Mouse (Mus musculus): Measurements from ENCODE around the gene Rnf167. TPM values are rescaled to one million over a fixed set of nuclear protein-coding genes. Genes with fewer than 3 reads are reported as not detected.

Gene Rnf167
- total RNA-seq, 2 experiments from 2014 or later = 217 to 222 TPM

DNA sequence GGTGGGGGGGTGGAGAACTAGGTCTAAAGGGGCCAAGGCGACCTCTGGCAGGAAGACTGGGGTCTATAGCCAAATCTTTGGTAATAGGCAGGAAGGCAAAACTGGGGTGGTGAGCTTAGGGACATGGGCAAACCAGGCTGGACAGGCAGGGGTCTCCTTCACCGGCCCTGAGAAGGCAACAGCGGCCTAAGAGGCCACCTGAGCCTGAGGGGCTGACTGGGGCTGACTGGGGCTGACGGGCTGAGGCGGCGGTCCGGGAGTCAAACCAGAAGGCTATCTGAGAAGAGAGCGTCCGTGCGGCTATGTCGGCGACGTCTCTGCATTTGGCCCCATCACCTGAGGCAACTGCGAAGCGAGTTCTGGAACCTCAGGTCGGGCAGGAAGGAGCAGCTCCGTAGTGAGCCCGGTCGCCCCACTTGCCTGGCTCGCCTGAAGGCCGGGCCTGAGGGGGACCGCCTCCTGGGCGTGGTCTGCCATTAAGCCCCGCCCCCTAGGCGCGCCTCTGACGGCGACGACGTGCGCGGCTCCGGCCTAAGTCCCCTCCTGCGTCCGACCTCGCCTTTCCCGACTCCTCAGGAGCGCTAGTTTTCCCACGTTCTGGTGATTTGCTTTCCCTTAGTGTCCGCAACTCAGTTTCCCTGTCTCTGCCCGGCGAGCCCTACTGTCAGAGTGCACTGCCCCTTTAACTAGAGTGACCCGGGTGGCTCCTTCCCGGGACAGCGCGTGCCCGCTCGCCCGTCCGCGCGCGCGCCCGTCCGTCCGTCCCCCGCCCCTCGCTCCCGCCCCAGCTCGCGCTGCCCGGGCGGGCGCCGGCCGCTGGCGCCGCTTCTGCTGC is 52.9 kb downstream of the Rnf167 start, which contains the start of the genes Inca1 and Kif1c:
TSS of gene Inca1 (minus strand) at position 434 of the 835 bp plus-strand sequence.
TSS of gene Kif1c (plus strand) at position 827 of the 835 bp plus-strand sequence.
- ATAC-seq (replicated peaks; ENCODE audit: low FRiP score, poor library complexity, severe bottlenecking) = peak; percentile 96

DNA sequence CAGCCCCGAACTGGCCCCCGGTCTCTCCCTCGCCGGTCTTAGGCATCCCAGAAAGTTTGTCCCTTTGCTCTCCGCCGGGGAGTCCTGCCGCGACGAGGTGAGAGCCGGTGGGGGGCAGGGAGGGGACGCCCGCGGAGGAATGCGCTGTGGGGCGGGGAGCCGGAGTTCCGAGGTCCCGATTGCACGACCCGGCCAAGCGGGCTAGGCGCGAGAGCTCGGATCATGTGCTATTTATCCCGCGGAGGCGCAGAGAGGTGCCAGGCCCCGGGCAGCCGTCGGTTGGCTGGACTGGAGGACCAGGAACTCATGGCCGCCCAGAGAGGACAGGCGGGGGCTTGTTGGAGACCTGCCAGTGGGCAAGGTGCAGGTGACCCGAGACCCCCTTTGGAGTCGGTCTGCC is 53.6 kb downstream of the Rnf167 start:
- peak; percentile 24 for ATAC-seq (replicated peaks; ENCODE audit: low FRiP score, poor library complexity, severe bottlenecking)

Other genes starting within 250 kb of the Rnf167 start
- 1.7 and 9.4 TPM in 2 replicates for gene Pelp1, start 237.2 kb upstream of the Rnf167 start, total RNA-seq (2015; ENCODE audit: low replicate concordance)
- 1.1 and 3.6 TPM in 2 replicates for gene Pelp1, start 237.2 kb upstream of the Rnf167 start, total RNA-seq (2017; ENCODE audit: low replicate concordance)
- 37.4 and 64.9 TPM in 2 replicates for gene Arrb2, start 214.6 kb upstream of the Rnf167 start, total RNA-seq (2015; ENCODE audit: low replicate concordance)
- gene Arrb2, start 214.6 kb upstream of the Rnf167 start, total RNA-seq (2017; ENCODE audit: low replicate concordance) = 37.1 and 38.1 TPM in 2 replicates
- 11.5 and 20.5 TPM in 2 replicates for gene Med11, start 195.3 kb upstream of the Rnf167 start, total RNA-seq (2015; ENCODE audit: low replicate concordance)
- gene Med11, start 195.3 kb upstream of the Rnf167 start, total RNA-seq (2017; ENCODE audit: low replicate concordance) = 5.4 and 6.2 TPM in 2 replicates
- not detected in 2 replicates for gene Zmynd15, start 187.8 kb upstream of the Rnf167 start, total RNA-seq (2015; ENCODE audit: low replicate concordance)
- gene Zmynd15, start 187.8 kb upstream of the Rnf167 start, total RNA-seq (2017; ENCODE audit: low replicate concordance) = not detected in 2 replicates
- gene Cxcl16, start 187.3 kb upstream of the Rnf167 start, total RNA-seq (2015; ENCODE audit: low replicate concordance) = not detected in 2 replicates
- gene Cxcl16, start 187.3 kb upstream of the Rnf167 start, total RNA-seq (2017; ENCODE audit: low replicate concordance) = not detected in 2 replicates
- not detected in 2 replicates for gene Tm4sf5, start 142.0 kb upstream of the Rnf167 start, total RNA-seq (2015; ENCODE audit: low replicate concordance)
- gene Tm4sf5, start 142.0 kb upstream of the Rnf167 start, total RNA-seq (2017; ENCODE audit: low replicate concordance) = not detected in 2 replicates
- gene Vmo1, start 132.6 kb upstream of the Rnf167 start, total RNA-seq (2015; ENCODE audit: low replicate concordance) = not detected in 2 replicates
- gene Vmo1, start 132.6 kb upstream of the Rnf167 start, total RNA-seq (2017; ENCODE audit: low replicate concordance) = not detected in 2 replicates
- not detected in 2 replicates for gene Gltpd2, start 128.0 kb upstream of the Rnf167 start, total RNA-seq (2015; ENCODE audit: low replicate concordance)
- gene Gltpd2, start 128.0 kb upstream of the Rnf167 start, total RNA-seq (2017; ENCODE audit: low replicate concordance) = not detected in 2 replicates
- 33.4 and 43.5 TPM in 2 replicates for gene Psmb6, start 121.9 kb upstream of the Rnf167 start, total RNA-seq (2015; ENCODE audit: low replicate concordance)
- 55.5 and 62.5 TPM in 2 replicates for gene Psmb6, start 121.9 kb upstream of the Rnf167 start, total RNA-seq (2017; ENCODE audit: low replicate concordance)
- gene Gm40193, start 114.3 kb upstream of the Rnf167 start, total RNA-seq (2015; ENCODE audit: low replicate concordance) = not detected in 2 replicates
- not detected in 2 replicates for gene Gm40193, start 114.3 kb upstream of the Rnf167 start, total RNA-seq (2017; ENCODE audit: low replicate concordance)
- 0.42 TPM in 1 of 2 replicates, not detected in the other for gene Pld2, start 107.2 kb upstream of the Rnf167 start, total RNA-seq (2015; ENCODE audit: low replicate concordance)
- not detected in 2 replicates for gene Pld2, start 107.2 kb upstream of the Rnf167 start, total RNA-seq (2017; ENCODE audit: low replicate concordance)
- 3.6 and 6.0 TPM in 2 replicates for gene Mink1, start 84.4 kb upstream of the Rnf167 start, total RNA-seq (2015; ENCODE audit: low replicate concordance)
- gene Mink1, start 84.4 kb upstream of the Rnf167 start, total RNA-seq (2017; ENCODE audit: low replicate concordance) = 0.98 and 1.3 TPM in 2 replicates
- gene 4930544D05Rik, start 31.4 kb upstream of the Rnf167 start, total RNA-seq (2015; ENCODE audit: low replicate concordance) = not detected in 2 replicates
- not detected in 2 replicates for gene 4930544D05Rik, start 31.4 kb upstream of the Rnf167 start, total RNA-seq (2017; ENCODE audit: low replicate concordance)
- not detected in 2 replicates for gene Chrne, start 28.0 kb upstream of the Rnf167 start, total RNA-seq (2015; ENCODE audit: low replicate concordance)
- not detected in 2 replicates for gene Chrne, start 28.0 kb upstream of the Rnf167 start, total RNA-seq (2017; ENCODE audit: low replicate concordance)
- 0.84 TPM in 1 of 2 replicates, not detected in the other for gene Gp1ba, start 8.1 kb upstream of the Rnf167 start, total RNA-seq (2015; ENCODE audit: low replicate concordance)
- 0.42 TPM in 1 of 2 replicates, not detected in the other for gene Gp1ba, start 8.1 kb upstream of the Rnf167 start, total RNA-seq (2017; ENCODE audit: low replicate concordance)
- gene Slc25a11, start 244 bp downstream of the Rnf167 start, total RNA-seq (2015; ENCODE audit: low replicate concordance) = 17.1 and 20.1 TPM in 2 replicates
- gene Slc25a11, start 244 bp downstream of the Rnf167 start, total RNA-seq (2017; ENCODE audit: low replicate concordance) = 16.2 and 16.6 TPM in 2 replicates
- gene Pfn1, start 7.4 kb downstream of the Rnf167 start, total RNA-seq (2015; ENCODE audit: low replicate concordance) = 414 and 492 TPM in 2 replicates
- 125 and 193 TPM in 2 replicates for gene Pfn1, start 7.4 kb downstream of the Rnf167 start, total RNA-seq (2017; ENCODE audit: low replicate concordance)
- gene Eno3, start 10.0 kb downstream of the Rnf167 start, total RNA-seq (2015; ENCODE audit: low replicate concordance) = 1.5 and 2.9 TPM in 2 replicates
- 3.3 and 6.0 TPM in 2 replicates for gene Eno3, start 10.0 kb downstream of the Rnf167 start, total RNA-seq (2017; ENCODE audit: low replicate concordance)
- 10.6 and 31.3 TPM in 2 replicates for gene Spag7, start 22.2 kb downstream of the Rnf167 start, total RNA-seq (2015; ENCODE audit: low replicate concordance)
- 21.4 and 25.6 TPM in 2 replicates for gene Spag7, start 22.2 kb downstream of the Rnf167 start, total RNA-seq (2017; ENCODE audit: low replicate concordance)
- gene Camta2, start 40.9 kb downstream of the Rnf167 start, total RNA-seq (2015; ENCODE audit: low replicate concordance) = 2.9 and 5.4 TPM in 2 replicates
- 0.77 and 1.5 TPM in 2 replicates for gene Camta2, start 40.9 kb downstream of the Rnf167 start, total RNA-seq (2017; ENCODE audit: low replicate concordance)
- not detected in 2 replicates for gene Inca1, start 52.9 kb downstream of the Rnf167 start, total RNA-seq (2015; ENCODE audit: low replicate concordance)
- gene Inca1, start 52.9 kb downstream of the Rnf167 start, total RNA-seq (2017; ENCODE audit: low replicate concordance) = not detected in 2 replicates
- 0.58 and 1.3 TPM in 2 replicates for gene Kif1c, start 53.3 kb downstream of the Rnf167 start, total RNA-seq (2015; ENCODE audit: low replicate concordance)
- 2.4 and 2.8 TPM in 2 replicates for gene Kif1c, start 53.3 kb downstream of the Rnf167 start, total RNA-seq (2017; ENCODE audit: low replicate concordance)
- 5.0 TPM in 1 of 2 replicates, not detected in the other for gene Zfp3, start 117.0 kb downstream of the Rnf167 start, total RNA-seq (2015; ENCODE audit: low replicate concordance)
- gene Zfp3, start 117.0 kb downstream of the Rnf167 start, total RNA-seq (2017; ENCODE audit: low replicate concordance) = not detected in 2 replicates
- gene Scimp, start 165.4 kb downstream of the Rnf167 start, total RNA-seq (2015; ENCODE audit: low replicate concordance) = not detected in 2 replicates
- gene Scimp, start 165.4 kb downstream of the Rnf167 start, total RNA-seq (2017; ENCODE audit: low replicate concordance) = not detected in 2 replicates
- gene Rabep1, start 197.5 kb downstream of the Rnf167 start, total RNA-seq (2015; ENCODE audit: low replicate concordance) = 5.2 and 10.0 TPM in 2 replicates
- gene Rabep1, start 197.5 kb downstream of the Rnf167 start, total RNA-seq (2017; ENCODE audit: low replicate concordance) = 10.8 and 19.2 TPM in 2 replicates